Mouse (Mus musculus) heart, postnatal 0 days (tissue): ENCODE data around the gene Lrch1. TPM values are rescaled to one million over a fixed set of nuclear protein-coding genes. Genes with fewer than 3 reads are reported as not detected.

Source experiments
- ATAC-seq: fragments of 200-750 bp; cut with Nextera tagmentation; 2 replicates; pipeline ENCODE4 v1.8.0; 2017; ENCODE audit warnings: low read depth, moderate number of reproducible peaks, moderate library complexity; ENCODE audit not compliant: insufficient read depth
- DNase-seq: peaks from one replicate; pipeline ENCODE4 v3.0.0-alpha.2; 2016; ENCODE audit warnings: low spot score
- H3K27ac ChIP-seq: fragments of 300-500 bp; sonication (generic); 2 replicates; pipeline ENCODE4 v1.5.1; 2014; ENCODE audit warnings: low read depth, mild to moderate bottlenecking
- H3K27me3 ChIP-seq: fragments of 300-500 bp; sonication (generic); 2 replicates; pipeline ENCODE4 v1.6.1; 2014; ENCODE audit warnings: low read length, mixed read lengths; ENCODE audit not compliant: control insufficient read depth, insufficient read depth
- H3K36me3 ChIP-seq: fragments of 300-500 bp; sonication (generic); replicated peaks from 2 replicates; pipeline ENCODE4 v1.6.1; 2014; ENCODE audit warnings: low read length, mixed read lengths; ENCODE audit not compliant: control insufficient read depth, insufficient read depth
- H3K4me1 ChIP-seq: fragments of 300-500 bp; sonication (generic); 2 replicates; pipeline ENCODE4 v1.6.1; 2014; ENCODE audit warnings: antibody characterized with exemption; ENCODE audit not compliant: control insufficient read depth, insufficient read depth
- H3K4me2 ChIP-seq: fragments of 300-500 bp; sonication (generic); 2 replicates; pipeline ENCODE4 v1.6.1; 2014; ENCODE audit warnings: low read depth, mild to moderate bottlenecking, low read length, moderate library complexity
- H3K4me3 ChIP-seq: fragments of 300-500 bp; sonication (generic); 2 replicates; pipeline ENCODE4 v1.5.1; 2014; ENCODE audit warnings: low read depth, low read length
- H3K9ac ChIP-seq: fragments of 300-500 bp; sonication (generic); replicated peaks from 2 replicates; pipeline ENCODE4 v1.6.1; 2014; ENCODE audit warnings: low read depth, low read length, mixed read lengths
- H3K9me3 ChIP-seq: fragments of 300-500 bp; sonication (generic); replicated peaks from 2 replicates; pipeline ENCODE4 v1.6.1; 2016; ENCODE audit warnings: low read length; ENCODE audit not compliant: control insufficient read depth
- CTCF ChIP-seq: IDR thresholded peaks from 2 replicates; pipeline ENCODE4 v1.5.1; 2016; ENCODE audit warnings: antibody characterized with exemption, control low read depth, low read depth
- EP300 ChIP-seq: IDR thresholded peaks from 2 replicates; pipeline ENCODE4 v1.6.1; 2016; ENCODE audit warnings: antibody characterized with exemption, low read depth
- WGBS: fragments of 180-500 bp; shearing (Covaris S2); extraction: QIAGEN DNeasy Blood & Tissue Kit; methylation state at CpG from one replicate; pipeline ENCODE4 v1.1.7; 2014; 5-methylcytosine and 5-hydroxymethylcytosine counted together
- polyA plus RNA-seq: library from polyadenylated mRNA; unstranded; fragments of >200 nt; fragmentation: Nextera tagmentation; extraction: Ambion mirVana; gene quantifications from 2 replicates; pipeline ENCODE4 v1.2.1, GENCODE M21; 2015
- total RNA-seq: library from RNA; depleted of rRNA; stranded (reverse); fragments of >200 nt; gene quantifications from 2 replicates; pipeline ENCODE4 v1.2.3, GENCODE M21; 2014; ENCODE audit warnings: low replicate concordance

Gene Lrch1
- total and polyA plus RNA-seq, 2 experiments from 2014 or later = 8.4 to 14.2 TPM

GRCm38 (mm10) chr14:74788766-74789165, 158.9 kb downstream of the Lrch1 start:
- WGBS = 71% methylated on average over 8 of the region's 8 CpGs
- Histone ChIP-seq H3K27me3 (no peaks in the 10 kb centered on the region), H3K4me3 (no peak overlapping the region), H3K27ac (no peak overlapping the region), H3K9me3 (no peaks in the 10 kb centered on the region), H3K9ac (no peak overlapping the region), H3K4me2 (no peak overlapping the region), H3K4me1 (peaks cover 6% of the 10 kb centered on the region; the same call in 1 of the 2 replicates), H3K36me3 (peaks cover 36% of the 10 kb centered on the region)
- DNase-seq (no peak), ATAC-seq (no peak)
- TF ChIP-seq EP300 (no peak), CTCF (peak; percentile 40)

GRCm38 (mm10) chr14:74787717-74788116, 160.0 kb downstream of the Lrch1 start:
- 91% methylated on average over 3 of the region's 3 CpGs for WGBS
- Histone ChIP-seq H3K36me3 (peaks cover 33% of the 10 kb centered on the region), H3K9ac (no peak overlapping the region), H3K27me3 (no peaks in the 10 kb centered on the region), H3K9me3 (no peaks in the 10 kb centered on the region), H3K27ac (no peak overlapping the region), H3K4me1 (peaks cover 6% of the 10 kb centered on the region; the same call in 1 of the 2 replicates), H3K4me2 (no peak overlapping the region), H3K4me3 (no peak overlapping the region)
- no peak for TF ChIP-seq EP300
- no peak for TF ChIP-seq CTCF
- ATAC-seq (no peak), DNase-seq (no peak)

GRCm38 (mm10) chr14:74784243-74784934, 163.3 kb downstream of the Lrch1 start:
- Histone ChIP-seq H3K4me3 (no peak overlapping the region), H3K36me3 (peaks cover 31% of the 10 kb centered on the region), H3K9me3 (no peaks in the 10 kb centered on the region), H3K27ac (no peak overlapping the region), H3K9ac (no peak overlapping the region), H3K4me2 (no peak overlapping the region), H3K4me1 (peaks cover 6% of the 10 kb centered on the region; the same call in 1 of the 2 replicates), H3K27me3 (no peaks in the 10 kb centered on the region)
- no peak for TF ChIP-seq EP300
- TF ChIP-seq CTCF = no peak
- ATAC-seq = peak; percentile 69
- no peak for DNase-seq
- 61% methylated on average over 11 of the region's 11 CpGs for WGBS

- no peak for DNase-seq
- Histone ChIP-seq H3K4me1 (no peaks in the 10 kb centered on the region), H3K9ac (no peak overlapping the region), H3K4me2 (no peak overlapping the region), H3K27me3 (no peaks in the 10 kb centered on the region), H3K27ac (no peak overlapping the region), H3K36me3 (peaks cover 45% of the 10 kb centered on the region), H3K9me3 (0 out of 2 replicates have a peak, but pooled peaks cover 4% of the 10 kb centered on the region), H3K4me3 (no peak overlapping the region)
- WGBS = 82% methylated on average over 10 of the region's 10 CpGs
- no peak for TF ChIP-seq EP300
- TF ChIP-seq CTCF = no peak
- ATAC-seq = no peak
Observed at GRCm38 (mm10) chr14:74774046-74774619, 173.5 kb downstream of the Lrch1 start.

- WGBS = 52% methylated on average over 1 of the region's 1 CpGs
- 0 out of 2 replicates have a peak, but pooled peaks cover 4% of the 10 kb centered on the region for H3K9me3 ChIP-seq
- no peak overlapping the region for H3K4me2 ChIP-seq
- H3K9ac ChIP-seq = no peak overlapping the region
- TF ChIP-seq CTCF (no peak), EP300 (no peak)
- peaks cover 5% of the 10 kb centered on the region; the same call in 1 of the 2 replicates for H3K4me1 ChIP-seq
- ATAC-seq (no peak), DNase-seq (no peak)
- H3K36me3 ChIP-seq = peaks cover 41% of the 10 kb centered on the region
- no peaks in the 10 kb centered on the region for H3K27me3 ChIP-seq
- no peak overlapping the region for H3K4me3 ChIP-seq
- no peak overlapping the region for H3K27ac ChIP-seq
Observed at GRCm38 (mm10) chr14:74767892-74768291, 179.8 kb downstream of the Lrch1 start.
